Mouse (Mus musculus): Measurements from ENCODE around the gene Setmar.

The Setmar gene

DNA sequence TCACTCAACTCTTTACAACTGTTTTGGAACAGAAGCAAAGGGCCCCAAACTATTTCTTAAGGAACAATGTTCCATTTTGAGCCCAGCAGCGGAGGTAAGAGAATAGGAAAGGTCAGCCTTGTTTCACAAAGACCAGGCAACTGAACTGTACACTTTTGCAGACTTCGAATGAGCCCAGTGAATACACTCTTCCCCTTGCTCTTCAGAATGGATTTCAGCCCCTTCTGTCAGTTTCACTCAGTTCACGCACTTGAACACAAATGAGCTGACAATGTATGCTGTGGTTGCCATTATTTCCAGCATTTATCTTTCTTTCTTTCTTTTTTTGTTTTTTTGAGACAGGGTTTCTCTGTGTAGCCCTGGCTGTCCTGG is 34.0 kb downstream of the Setmar start:
- TF ChIP-seq GATA4 (IDR thresholded peaks at IDR 0.05; ENCODE audit: insufficient replicate concordance, low read length), result no peak

DNA sequence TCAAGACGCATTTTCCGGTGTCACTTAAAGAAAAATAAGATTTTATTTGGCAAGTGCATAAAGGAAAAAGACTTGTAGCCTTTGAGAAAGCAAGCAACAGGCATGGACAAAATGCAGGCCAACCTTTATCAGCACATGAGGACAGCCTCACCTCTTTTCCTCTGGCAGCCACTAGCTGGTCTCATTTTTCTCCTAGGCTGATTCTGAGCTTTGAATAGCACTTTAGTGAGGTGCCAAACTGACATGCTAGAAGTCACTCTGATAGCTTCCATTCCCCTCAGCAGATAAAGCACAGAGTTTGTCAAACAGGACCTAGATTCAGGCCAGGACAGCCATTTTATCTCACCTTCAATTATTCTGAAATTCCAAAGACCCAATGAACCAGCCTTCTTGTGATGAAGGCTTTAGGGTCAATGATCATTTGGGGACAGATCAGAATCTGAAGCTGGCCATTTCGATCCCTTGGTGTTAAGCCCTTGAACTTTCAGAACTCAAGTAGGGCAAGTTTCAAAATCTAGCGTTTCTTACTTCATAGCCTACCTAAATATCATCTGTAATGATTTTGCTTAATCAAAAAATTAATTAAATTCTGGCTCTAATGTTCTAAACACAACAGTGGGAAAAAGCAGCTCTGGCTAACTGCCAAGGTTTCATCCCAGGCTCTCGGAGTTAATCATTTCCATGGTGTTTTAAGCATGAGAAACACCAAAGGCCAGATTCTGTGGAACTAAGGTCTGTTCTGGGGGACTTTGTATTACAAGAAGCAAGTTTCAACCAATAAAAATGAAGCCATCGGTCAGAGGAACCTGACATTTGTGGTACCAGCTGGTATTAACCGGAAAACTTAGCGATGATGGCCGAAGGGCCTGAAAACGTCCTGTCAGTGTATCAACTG is 37.3 kb downstream of the Setmar start:
- TF ChIP-seq GATA4 (IDR thresholded peaks at IDR 0.05; ENCODE audit: insufficient replicate concordance, low read length), result peak; percentile 46; the same call in 1 of the 2 replicates

DNA sequence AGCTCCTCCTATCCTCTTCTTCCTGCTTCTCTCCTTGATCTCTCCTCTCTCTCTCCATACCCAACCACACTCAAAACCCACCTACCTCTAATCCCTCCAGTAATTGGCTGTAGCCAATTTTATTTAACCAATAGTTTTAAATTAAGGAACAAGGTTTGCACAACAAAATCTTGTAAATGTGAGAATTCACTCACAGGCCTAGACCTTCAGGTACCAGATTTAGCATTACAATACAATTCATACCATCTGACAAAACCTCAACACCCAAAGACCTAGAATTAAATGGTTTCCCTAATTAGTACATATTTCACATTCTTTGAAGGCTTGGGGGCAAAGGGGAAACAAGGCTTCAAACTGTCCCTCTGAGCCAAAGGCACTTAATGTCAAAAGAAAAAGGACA is 42.5 kb downstream of the Setmar start:
- TF ChIP-seq GATA4 (IDR thresholded peaks at IDR 0.05; ENCODE audit: insufficient replicate concordance, low read length), result no peak

DNA sequence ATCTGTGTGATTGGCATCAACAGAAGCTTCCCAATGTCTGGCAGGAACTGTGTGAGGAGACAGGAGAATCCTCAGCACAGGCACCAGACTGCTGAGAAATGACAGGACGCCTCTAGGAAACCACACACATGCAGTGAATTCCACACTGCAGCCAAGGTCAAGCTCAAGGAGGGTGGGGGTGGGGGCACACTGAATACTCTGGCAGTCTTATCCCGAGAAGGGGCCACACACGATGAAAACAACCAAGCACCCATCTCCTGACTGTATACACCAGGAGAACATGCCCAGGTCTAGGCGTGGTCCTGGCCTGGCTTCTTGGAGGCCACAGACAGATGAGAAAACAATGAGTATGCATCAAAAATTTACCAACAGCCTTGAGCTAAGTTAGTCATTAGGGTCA is 45.5 kb downstream of the Setmar start:
- TF ChIP-seq GATA4 (IDR thresholded peaks at IDR 0.05; ENCODE audit: insufficient replicate concordance, low read length), result no peak

DNA sequence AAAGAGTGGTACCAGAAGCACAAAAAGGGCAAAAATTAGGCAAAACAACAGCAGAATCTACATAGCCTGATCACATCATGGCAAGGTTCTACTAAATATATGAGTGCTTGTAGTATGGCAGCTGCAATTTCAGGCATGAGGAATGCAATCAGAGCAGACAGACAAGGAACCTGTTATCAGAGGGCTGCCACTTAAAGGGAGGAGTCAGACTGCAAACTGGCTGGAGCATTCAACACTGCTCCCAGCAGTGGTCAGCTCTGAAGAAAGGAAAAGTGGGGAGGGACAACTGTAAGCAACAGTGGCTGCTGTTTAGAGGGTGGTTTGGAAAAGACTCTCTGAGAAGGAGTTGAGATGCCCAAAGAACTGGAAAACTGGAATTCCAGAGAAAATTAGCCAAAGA is 46.8 kb downstream of the Setmar start:
- no peak for TF ChIP-seq GATA4 (IDR thresholded peaks at IDR 0.05; ENCODE audit: insufficient replicate concordance, low read length)

DNA sequence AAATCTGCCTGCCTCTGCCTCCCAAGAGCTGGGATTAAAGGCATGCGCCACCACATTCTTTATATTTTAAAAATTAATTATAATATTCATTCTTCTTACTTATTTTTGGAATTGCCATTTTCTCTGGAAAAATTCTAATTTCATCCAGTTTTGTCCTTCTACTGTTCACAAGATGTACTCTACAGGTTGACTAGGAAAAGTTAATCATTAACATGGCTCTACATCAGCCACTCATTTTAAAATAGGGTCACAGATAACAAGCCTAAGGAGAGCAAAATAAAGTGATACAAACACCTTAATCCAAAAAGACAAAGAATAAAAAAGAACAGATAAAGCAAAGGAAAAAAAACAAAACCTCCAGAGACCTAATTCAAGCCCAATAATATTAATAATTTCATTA is 50.1 kb downstream of the Setmar start:
- TF ChIP-seq GATA4 (IDR thresholded peaks at IDR 0.05; ENCODE audit: insufficient replicate concordance, low read length), result no peak

DNA sequence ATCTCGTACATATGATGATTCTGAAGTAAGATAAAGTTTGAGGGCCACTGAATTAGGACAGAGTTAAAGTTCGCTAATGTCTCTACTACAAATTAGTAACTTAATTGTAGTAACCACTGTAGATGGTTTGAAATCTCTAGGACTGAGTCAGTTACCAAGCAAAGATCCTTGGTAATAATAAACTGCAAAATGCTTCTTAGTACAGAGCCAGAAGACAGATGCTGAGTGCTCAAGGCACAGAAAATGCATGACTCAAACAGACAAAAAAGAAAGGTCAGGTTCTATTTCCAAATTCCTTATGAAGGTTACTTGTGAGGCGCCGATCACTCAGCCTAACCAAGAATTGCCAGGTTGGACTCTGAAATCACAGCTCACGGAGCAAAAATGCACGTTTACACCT is 53.0 kb downstream of the Setmar start:
- no peak for TF ChIP-seq GATA4 (IDR thresholded peaks at IDR 0.05; ENCODE audit: insufficient replicate concordance, low read length)

DNA sequence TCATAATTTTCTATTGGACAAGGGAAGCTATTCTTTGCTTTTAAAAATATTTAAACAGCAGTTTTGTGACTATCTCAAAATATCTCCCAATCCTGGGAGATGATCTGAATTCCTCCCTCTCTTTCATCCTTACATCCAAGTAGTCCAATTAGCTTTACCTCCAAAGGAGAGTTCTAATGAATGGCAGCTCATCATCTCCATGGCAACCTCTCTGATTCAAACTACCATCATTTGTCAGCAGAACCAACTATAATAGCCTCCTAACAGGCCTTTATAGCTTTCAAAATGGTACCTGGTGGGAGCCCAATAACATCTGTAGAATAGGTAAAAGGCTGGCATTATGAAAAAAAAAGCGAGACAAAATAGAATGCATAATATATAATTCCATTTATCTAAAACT is 60.6 kb downstream of the Setmar start:
- no peak for TF ChIP-seq GATA4 (IDR thresholded peaks at IDR 0.05; ENCODE audit: insufficient replicate concordance, low read length)

DNA sequence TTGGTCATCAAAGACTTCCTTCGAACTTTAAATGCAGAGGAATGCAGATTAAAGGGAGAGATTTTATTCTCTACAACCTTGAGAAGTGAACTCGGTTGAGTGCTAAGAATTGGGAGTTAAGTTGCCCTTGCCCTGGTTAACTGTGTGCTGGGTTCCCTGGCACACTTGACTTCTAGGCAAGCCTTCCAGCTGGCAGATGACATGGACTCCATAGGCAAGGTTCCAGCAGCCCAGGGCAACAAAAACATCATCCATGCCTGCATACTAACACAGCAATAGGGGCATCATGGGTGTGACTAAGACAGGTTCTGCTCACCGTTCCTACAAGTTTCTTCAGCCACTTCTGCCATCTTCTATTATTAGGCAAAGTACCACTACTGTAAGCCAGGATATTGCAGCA is 61.8 kb downstream of the Setmar start:
- TF ChIP-seq GATA4 (IDR thresholded peaks at IDR 0.05; ENCODE audit: insufficient replicate concordance, low read length), result no peak

Data from liver, adult (tissue).